Mouse (Mus musculus) lung, embryonic 16.5 days (tissue): ENCODE measurements around the gene Ahr. TPM values are rescaled to one million over a fixed set of nuclear protein-coding genes. Genes with fewer than 3 reads are reported as not detected.
A peak's percentile ranks its signal among the peaks of the same experiment; 100 is the strongest.

ENCODE experiments used
- ATAC-seq: fragments of 200-750 bp; cut with Nextera tagmentation; 2 replicates; pipeline ENCODE4 v1.8.0; 2017; ENCODE audit warnings: low read depth, mild to moderate bottlenecking, moderate library complexity
- H3K27ac ChIP-seq: fragments of 300-500 bp; sonication (generic); 2 replicates; pipeline ENCODE4 v1.5.1; 2014; ENCODE audit warnings: mild to moderate bottlenecking, control low read depth, low read length
- H3K27me3 ChIP-seq: fragments of 300-500 bp; sonication (generic); 2 replicates; pipeline ENCODE4 v1.6.1; 2014; ENCODE audit warnings: low read depth, low read length, mixed read lengths; ENCODE audit not compliant: control insufficient read depth, insufficient read depth
- H3K36me3 ChIP-seq: fragments of 300-500 bp; sonication (generic); 2 replicates; pipeline ENCODE4 v1.6.1; 2014; ENCODE audit warnings: low read length; ENCODE audit not compliant: control insufficient read depth, insufficient read depth
- H3K4me1 ChIP-seq: fragments of 300-500 bp; sonication (generic); replicated peaks from 2 replicates; pipeline ENCODE4 v1.6.1; 2014; ENCODE audit warnings: low read length, mixed read lengths; ENCODE audit not compliant: control insufficient read depth, insufficient read depth
- H3K4me2 ChIP-seq: fragments of 300-500 bp; sonication (generic); 2 replicates; pipeline ENCODE4 v1.6.1; 2014; ENCODE audit warnings: low read depth, low read length, control low read depth
- H3K4me3 ChIP-seq: fragments of 300-500 bp; sonication (generic); 2 replicates; pipeline ENCODE4 v1.5.1; 2014; ENCODE audit warnings: mild to moderate bottlenecking, low read length, control low read depth
- H3K9ac ChIP-seq: fragments of 300-500 bp; sonication (generic); 2 replicates; pipeline ENCODE4 v1.6.1; 2014; ENCODE audit warnings: low read length, control low read depth
- H3K9me3 ChIP-seq: fragments of 300-500 bp; sonication (generic); 2 replicates; pipeline ENCODE4 v1.6.1; 2016; ENCODE audit warnings: low read length; ENCODE audit not compliant: control insufficient read depth
- WGBS: fragments of 180-500 bp; shearing (Covaris S2); extraction: QIAGEN DNeasy Blood & Tissue Kit; methylation state at CpG from one replicate; pipeline ENCODE4 v1.1.7; 2014; 5-methylcytosine and 5-hydroxymethylcytosine counted together
- polyA plus RNA-seq: library from polyadenylated mRNA; unstranded; fragments of >200 nt; fragmentation: Nextera tagmentation; extraction: Ambion mirVana; gene quantifications from 2 replicates; pipeline ENCODE4 v1.2.1, GENCODE M21; 2015

Gene Ahr
- polyA plus RNA-seq, 1 experiment from 2014 or later: 23.1 TPM

DNA sequence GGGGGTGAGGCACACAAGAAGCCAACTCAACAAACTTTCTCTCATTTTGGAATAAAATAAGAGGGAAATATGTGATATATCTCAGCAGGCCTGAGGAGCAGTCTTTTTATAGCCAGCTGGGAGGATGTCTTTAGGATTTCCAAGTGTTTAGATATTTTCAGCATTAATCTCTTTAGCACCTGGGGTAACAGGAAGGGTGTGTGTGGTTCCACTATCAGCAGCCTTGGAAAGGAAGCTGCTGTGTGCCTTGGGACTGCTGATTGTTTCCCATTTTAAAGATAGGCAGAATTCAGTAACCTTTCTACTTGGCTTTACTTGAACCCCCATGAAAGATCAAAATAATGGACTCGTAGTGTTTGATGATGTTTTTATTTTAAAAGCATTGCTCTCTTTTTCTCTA is 71.4 kb downstream of the Ahr start:
- H3K9me3 ChIP-seq: no peaks in the 10 kb centered on the region
- H3K9ac ChIP-seq: no peak overlapping the region
- no peak overlapping the region for H3K4me2 ChIP-seq
- ATAC-seq: no peak
- H3K27ac ChIP-seq: no peak overlapping the region
- WGBS: 66% methylated on average over 1 of the region's 1 CpGs
- H3K4me3 ChIP-seq: no peak overlapping the region
- no peaks in the 10 kb centered on the region for H3K4me1 ChIP-seq
- no peaks in the 10 kb centered on the region for H3K36me3 ChIP-seq
- no peaks in the 10 kb centered on the region for H3K27me3 ChIP-seq

DNA sequence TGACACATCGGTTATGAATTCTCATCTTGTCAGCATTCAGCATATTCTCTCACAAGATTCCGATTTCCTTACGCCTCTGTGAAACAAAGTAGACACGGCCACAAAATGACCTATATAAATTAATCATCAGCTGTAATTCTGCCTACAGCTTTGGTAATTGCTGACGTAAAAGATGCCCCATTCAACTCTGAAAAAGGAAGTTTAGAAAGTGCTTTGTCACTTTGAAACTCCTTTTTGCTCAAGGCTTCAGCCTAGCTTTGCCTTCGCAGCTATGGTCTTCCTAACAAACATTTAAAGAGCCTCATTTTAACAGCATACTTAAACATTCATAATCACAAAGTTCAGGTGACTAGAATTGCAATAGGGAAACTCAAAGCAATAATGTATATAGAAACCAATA is 72.2 kb downstream of the Ahr start:
- no peaks in the 10 kb centered on the region for H3K27me3 ChIP-seq
- no peak overlapping the region for H3K4me3 ChIP-seq
- no peak overlapping the region for H3K27ac ChIP-seq
- no peaks in the 10 kb centered on the region for H3K36me3 ChIP-seq
- no peak for ATAC-seq
- 65% methylated on average over 6 of the region's 6 CpGs for WGBS
- H3K4me1 ChIP-seq: no peaks in the 10 kb centered on the region
- H3K9me3 ChIP-seq: no peaks in the 10 kb centered on the region
- H3K9ac ChIP-seq: no peak overlapping the region
- H3K4me2 ChIP-seq: no peak overlapping the region

DNA sequence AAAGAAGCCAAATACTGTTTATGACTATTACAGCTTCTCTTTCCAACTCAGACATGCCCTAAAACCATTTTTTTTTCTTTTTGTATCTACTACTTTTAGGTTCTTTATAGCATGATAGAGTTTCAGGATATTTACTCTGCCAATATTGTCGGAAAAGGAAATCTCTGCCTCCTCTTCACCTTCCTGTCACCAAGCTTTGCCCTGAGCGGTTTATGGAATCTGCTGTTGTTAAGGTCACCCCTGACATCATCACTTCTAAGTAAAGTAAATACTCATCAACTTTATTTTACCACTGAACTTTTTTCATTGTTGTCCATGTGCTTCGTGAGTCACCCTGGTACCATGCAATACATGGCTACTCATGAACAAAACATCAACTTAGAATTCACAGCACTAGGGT is 75.2 kb downstream of the Ahr start:
- Histone ChIP-seq H3K9ac (no peak overlapping the region), H3K4me3 (no peak overlapping the region), H3K36me3 (no peaks in the 10 kb centered on the region), H3K27me3 (no peaks in the 10 kb centered on the region), H3K4me2 (no peak overlapping the region), H3K27ac (no peak overlapping the region), H3K9me3 (no peaks in the 10 kb centered on the region), H3K4me1 (no peaks in the 10 kb centered on the region)
- WGBS: 51% methylated on average over 3 of the region's 3 CpGs
- peak; percentile 47; the same call in 1 of the 2 replicates for ATAC-seq
